Mouse (Mus musculus) naive thymus-derived CD4-positive, alpha-beta T cell, adult 2 months (primary cell): ENCODE measurements around the gene Iars.

Source experiments
- DNase-seq: peaks from one replicate; pipeline ENCODE4 v3.0.0-alpha.2; 2011; ENCODE audit warnings: low read depth

Iars gene

DNA sequence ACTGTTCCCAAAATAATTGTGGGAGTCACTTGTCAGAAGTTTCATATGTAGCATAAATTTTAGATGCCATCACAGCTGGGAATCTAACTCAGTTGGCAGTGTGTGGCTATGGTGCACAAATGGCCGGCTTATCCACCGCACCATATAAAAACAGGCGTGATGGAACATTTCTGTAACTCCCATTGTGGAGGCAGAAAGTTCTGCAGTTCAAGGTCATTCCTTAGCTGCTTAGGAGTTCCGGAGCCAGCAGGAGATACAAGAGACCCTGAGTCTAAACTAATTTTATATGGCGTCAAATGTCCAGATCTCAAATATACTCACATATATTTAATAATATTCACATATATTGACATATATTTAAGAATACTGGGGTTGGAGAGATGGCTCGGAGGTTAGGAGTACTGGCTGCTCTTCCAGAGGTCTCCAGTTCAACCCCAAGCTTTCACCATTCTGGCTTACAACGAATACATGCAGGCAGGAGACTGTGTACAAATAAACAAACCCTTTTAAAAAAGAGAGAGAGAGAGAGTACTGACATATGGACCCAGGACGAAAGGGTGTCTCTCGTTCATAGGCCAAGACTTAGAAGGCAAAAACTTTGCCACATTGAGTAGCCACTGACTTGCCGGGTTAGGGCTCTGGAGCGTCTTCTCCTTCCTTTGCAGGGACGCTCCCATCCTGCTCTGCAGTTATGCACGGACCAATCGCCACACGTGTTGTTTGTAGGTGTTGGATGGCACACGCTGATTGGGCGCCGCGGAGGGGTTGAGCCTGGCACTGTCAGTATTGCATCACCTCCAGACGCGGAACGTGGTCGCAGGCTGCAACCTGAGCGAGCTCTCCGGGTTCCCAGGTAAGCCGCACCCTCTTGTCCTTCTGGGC lies at the start of gene Iars:
TSS of gene Iars (plus strand) at position 750 of the 882 bp plus-strand sequence.
- DNase-seq: peak; percentile 99

DNA sequence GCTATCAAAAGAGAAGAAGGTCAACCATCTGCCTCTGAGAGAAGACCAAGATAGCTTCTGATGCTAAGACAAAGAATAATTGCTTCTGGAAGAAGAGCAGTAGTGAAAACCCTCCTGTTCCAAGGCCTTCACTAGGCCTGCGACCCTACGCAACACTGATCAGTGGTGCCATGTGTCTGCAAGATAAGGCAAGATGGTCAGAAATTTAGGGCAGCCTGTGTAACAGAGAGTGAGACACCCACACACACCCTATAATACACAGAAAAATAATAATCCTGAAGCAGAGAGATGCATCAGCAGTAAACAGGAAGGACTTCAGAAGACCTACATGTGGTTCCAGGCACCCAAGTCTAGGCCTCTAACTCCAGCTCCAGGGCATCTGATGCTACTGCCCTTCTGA lies 41.9 kb upstream of the Iars start:
- DNase-seq: no peak

DNA sequence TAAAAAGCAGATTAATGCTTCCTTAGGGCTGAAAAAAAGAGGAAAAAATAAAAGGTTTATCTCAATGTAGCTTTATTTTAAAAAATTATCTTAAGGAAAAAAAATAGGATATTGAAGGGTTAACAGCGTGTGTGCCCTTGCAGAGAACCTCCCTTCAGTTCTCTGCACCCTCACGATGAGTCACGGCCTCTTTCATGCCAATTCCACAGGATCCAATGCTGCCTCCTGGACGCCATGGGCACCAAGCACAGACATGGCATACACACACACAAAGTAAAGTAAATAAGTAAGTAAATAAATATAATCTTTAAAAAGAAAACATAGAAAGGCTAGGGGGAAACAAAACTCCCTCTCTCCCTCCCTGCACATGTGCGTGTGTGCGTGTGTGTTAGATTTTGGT lies 39.2 kb upstream of the Iars start:
- no peak for DNase-seq

DNA sequence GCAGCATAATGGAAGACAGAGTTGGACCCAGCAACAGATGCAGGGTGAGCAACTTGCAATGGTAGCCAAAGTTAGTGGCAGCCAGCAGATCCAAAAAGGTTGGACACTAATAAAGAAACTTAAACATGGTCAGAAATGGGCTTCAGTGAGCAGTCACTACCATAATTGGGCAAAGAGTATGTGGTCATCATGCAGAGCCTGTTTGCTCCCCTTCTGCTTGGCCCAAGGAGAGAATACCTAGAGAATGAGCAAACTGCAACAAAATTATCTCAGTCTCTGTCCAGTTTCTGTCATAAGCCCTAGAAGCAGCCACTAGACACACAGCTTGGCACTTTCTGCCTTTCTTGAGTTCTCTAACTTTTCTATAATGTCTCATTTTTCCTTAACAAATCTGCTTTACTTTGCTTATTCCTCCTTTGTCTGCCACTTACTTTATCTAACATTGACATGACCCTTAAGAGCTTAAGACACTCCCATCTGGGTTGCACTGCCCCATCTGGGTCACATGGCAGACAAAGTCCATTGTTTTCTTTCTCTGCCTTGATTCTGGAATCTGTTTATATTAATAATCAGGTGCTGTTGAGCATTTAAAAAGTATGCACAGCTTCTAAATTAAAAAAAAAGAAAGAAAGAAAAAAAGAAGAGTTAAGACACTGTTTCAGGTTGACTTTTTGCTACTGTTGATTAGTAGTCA lies 38.1 kb upstream of the Iars start:
- DNase-seq: no peak

DNA sequence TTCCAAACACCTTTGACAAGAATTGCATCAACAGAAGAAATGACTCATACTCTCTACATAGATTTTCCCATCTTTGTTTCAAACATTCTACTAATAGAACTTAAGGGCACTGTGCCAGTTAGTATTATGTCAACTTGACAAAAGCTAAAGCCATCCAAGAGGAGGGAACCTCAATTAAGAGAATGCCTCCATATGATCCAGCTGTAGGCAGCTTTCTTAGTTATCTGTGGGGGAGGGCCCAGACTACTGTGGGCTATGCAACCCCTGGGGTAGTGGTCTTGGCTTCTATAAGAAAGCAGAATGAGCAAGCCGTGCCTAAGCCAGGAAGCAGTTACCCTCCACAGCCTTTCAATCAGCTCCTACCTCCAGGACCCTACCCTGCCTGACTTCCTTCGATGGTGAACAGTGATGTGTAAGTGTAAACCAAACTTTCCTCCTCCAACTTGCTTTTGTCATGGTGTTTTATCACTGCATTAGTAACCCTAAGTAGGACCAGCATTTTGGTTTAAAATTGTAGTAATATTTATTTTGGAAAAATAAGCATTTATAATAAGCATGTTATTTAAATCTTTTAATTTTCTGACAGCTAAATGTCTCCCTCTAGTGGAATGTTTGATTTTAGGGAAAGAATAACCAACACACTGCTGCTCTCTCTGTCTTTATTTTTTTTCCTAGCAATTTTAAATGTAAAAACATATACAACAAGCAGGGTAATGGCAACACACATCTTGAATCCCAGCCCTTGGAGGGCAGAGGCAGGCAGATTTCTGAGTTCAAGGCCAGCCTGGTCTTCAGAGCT lies 37.0 kb upstream of the Iars start:
- DNase-seq: peak; percentile 57

DNA sequence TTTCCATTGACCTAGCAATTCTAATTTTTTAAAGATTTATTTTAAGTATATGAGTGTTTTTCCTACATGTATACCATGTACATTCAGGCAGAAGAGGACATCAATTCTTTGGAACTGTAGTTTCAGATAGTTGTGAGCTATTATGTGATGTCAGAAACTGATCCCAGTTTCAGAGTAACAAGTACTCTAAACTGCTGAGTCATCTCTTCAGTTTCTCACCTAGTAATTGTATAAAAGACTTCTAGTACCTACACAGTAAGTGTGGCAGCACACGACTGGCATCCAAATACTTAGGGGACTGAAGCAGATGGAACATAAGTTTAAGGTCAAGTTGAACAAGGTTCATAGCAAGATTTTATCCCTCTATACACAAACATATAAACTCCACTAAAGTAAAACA lies 35.9 kb upstream of the Iars start:
- DNase-seq: no peak

DNA sequence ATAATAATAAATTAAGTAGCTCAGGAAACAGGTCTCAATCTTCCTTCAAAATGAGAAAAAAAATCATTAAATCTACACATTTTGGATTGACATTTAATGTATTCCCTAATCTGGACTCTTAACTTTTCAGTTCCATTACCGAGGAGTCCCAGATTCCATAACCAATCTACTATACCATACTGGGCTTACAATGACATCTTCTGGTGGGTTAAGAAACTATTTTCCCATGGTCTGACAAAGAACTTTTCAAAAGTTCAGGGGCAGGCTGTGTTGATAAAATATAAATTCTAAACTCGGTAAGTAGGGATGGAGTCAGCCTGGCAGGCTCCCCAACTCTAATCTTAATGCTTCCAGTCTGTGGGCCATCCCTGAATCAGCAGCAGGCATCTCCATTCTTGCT lies 30.8 kb upstream of the Iars start:
- DNase-seq: no peak

DNA sequence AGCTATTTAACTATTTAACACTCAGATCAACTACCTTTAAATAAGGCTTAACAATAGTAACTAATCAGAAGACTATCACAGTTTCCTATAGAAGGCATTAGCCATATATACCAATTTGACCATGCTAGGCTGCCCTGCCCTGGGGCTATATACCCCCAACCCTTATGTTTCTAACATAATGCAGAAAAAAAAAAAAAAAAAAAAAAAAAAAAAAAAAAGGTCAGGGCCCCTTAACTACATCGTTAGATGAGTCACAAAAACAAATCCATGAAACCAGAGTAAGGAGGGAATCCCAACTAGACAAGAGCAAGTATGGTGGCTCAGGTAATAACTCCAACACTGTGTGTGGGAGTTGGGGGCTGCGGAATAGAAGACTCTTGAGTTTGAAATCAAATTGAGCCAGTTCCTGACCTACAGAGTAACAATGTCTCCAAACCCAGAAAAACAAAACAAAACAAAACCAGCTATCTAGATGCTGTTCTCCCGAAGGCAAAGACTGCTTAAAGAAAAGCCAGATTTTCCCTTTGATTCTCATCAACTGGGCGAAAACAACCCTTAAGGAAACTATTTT lies 30.0 kb upstream of the Iars start:
- DNase-seq: no peak

DNA sequence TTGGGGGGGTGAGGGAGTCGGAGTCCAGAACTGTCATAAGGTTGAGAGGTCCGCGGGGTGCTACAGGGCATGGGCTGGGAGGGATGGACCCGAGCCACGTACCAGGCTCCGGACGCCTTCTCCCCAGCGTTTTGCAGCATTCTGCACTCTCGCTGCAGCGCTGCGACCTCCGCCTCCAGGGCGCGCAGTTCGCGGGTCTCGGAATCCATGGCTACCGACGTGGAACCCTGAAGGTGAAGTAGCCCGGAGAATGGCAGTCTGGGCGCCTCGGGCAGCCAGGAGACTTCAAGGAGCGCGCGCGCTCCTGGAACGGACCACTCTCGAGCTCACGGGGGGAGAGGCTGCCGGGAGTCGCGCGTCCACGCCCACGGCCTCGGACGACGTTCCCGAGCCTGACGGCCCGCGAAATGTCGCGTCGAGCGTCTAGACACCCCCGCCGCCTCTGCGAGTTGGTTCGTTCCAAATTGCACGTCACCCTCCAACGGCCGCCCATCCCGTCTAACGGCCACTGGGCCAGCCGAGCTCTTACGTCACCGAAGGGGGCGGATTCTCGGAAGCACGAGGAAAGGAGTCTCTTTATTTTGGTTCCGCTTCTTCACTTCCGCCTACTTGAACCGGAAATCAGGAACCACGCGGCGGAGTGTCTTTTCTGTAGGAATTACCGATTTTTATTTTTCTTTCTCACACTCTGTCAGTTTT lies 29.3 kb upstream of the Iars start, which contains the start of the genes Cenpp and Nol8:
TSS of gene Cenpp (minus strand) at position 305 of the 699 bp plus-strand sequence.
TSS of gene Nol8 (plus strand) at position 598 of the 699 bp plus-strand sequence.
- DNase-seq: peak; percentile 100

DNA sequence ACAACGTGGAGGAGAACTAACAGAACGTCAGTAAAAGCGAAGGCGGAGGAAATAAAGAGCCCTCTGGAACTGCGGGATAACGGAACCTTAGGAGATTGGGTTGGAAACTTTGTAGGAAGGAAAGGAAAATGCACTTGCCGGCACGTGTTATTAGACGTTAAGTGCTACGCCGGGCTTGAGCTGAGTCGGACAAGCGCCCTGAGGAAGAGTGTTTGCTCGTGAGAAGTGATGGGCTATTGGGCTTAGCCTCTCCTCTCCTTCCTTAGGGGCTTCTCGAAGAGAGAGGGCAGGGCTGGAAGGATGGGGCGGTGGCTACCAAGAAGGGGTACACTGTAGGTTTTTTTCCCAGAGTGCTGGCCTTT lies 28.7 kb upstream of the Iars start:
- no peak for DNase-seq

DNA sequence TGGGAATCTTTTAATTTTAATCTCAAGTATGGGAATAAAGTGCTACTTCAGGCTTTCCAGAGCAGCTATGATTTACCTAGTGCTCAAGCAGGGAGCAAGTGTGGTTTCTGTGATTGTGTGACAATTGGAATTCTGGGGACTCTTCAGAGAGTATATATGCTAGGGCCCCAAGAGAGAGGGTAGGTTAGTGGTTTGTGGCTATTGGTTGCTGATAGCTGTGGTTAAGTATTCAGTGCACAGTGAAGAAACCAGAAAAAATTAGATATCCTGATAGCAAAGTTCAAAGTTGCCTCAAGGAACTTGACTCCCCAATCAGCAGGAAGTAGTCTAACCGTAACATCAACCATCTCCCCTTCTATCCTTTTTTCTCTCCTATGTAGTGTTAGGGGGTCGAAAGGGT lies 4.1 kb upstream of the Iars start:
- no peak for DNase-seq

DNA sequence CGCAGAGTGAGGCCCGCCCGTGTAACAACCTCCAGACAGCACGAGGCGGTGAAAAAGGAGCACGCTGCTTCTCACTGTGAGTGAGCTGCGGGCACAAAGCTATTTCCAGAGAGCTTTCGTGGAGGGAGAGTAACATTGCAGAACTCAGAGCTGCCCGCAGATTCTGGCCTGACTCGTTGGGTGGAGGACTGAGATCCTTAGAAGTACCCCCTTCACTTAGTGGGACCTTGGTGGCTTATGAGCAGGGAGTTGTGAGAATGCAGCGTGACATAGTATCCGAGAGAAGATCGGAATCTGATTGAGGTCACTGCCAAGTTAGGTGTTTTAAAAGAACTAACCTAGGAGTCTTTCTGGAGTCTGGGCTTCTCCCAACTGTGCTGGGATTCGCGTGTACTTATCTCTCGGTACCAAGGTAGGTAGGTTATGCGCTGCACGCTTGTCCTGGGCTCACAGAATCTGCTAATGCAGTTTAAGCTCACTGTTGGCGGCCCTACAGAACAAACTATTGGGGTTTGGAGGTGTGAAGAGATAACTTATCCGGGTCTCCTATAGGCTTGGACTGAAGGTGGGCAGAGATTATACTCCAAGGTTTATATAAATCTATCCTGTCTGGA lies 440 bp downstream of the Iars start:
- DNase-seq: no peak

DNA sequence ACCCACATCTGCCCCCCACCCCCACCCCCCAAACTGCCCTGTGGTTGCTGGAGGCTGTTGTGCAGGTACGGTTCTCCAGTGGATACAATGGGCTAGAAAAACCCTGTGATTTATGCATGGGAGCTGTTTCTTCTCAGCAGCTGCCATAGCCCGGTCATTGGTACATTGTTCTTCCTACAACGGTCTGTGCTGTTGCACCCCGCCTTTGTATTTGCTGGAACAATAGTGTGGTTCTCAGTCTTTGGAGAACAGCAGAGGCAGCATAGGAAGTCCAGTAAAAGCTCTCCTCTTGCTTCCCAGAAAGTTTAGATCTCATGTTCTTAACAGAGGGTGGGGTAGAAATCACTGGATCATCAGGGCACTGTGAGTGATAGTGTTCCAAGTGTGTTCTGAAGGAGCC lies 2.4 kb downstream of the Iars start:
- no peak for DNase-seq

DNA sequence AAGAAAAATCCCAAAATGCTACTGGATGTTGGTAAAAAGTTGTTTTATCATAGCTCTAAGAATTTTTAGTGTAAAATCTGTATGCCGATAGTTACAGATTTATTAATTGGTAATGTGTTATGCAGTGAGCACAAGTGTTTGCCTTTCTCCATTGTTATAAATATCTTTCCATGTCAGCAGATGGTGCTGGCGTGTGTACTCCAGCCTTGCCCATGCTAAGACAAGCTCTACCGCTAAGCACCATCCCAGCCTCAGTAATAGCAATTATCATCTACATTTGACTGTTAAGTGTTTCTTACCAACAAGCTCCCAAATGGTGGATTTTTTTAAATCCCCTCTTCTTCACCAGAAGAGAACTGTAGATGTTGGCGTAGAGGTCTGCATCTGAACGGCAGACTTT lies 9.2 kb downstream of the Iars start:
- DNase-seq: no peak

DNA sequence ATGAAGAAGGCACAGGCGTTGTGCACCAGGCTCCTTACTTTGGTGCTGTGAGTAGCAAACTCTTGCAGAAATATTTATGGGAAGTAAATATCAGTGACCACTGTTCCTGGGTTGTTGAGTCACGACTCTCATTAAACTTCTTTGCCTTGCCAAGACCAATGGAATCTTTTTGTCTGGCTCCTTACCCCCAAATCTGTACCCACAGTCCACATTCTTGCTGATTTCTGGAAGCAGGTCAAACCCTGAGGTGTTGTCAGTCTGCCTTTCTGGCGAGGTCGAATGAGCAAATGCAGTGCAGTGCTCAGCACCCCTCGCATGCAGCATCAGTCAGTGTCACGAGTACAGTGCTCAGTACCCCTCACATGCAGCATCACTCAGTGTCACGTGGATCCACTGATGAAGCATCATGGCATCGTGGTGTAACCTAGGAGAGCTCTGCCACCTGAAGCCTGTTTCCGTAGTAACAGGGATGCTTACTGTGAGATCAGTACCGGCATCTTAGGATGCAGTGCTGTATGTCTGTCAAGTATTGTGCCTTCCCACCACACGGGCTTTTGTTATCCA lies 21.4 kb downstream of the Iars start:
- no peak for DNase-seq

DNA sequence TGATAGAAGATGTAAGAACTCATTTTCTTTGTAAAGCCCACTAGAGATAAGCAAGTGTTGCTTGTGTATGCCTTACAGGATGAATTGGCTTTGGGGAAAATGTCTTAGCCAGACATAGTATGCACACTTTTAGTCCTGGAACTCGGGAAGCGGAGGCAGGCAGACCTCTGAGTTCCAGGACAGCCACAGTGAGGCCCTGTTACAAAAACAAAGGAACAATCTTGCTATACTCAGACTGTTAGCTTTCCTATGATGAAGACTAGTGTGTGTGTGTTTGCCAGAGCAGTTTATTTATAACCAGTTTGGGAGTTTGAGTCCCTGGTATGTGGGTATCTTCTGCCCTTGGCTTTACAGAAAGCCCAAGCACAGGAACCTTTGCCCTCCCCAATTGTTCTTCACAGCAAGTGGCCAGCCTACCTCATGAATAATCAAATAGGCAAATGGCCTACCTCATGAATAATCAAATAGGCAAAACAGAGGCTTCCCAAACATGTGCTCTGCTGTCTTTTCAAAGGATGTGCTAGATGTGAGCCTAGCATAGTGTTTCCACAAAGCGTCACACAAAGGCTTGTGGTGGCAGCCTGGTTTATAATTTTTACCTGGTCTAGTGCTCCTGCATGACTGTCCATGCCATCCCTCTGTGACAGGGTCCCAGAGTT lies 24.3 kb downstream of the Iars start:
- no peak for DNase-seq

DNA sequence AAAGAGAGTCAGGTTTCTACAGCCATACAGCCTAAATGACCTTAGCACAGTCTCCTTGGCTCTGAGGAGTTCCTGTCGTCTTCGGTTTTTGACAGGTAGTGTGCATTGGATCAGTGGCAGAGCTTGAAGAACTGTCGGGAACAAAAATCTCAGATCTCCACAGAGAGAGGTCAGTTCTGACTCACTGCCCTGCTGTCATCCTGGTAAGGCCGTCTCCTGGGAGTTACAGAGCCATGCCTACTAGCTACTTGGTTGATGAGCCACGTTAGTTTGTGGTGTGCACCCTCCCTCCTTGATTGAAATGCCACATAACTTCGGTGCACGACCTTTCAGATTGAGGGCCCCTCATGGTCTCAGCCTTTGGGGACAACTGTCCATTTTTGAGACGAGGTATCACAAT lies 26.4 kb downstream of the Iars start:
- DNase-seq: no peak

DNA sequence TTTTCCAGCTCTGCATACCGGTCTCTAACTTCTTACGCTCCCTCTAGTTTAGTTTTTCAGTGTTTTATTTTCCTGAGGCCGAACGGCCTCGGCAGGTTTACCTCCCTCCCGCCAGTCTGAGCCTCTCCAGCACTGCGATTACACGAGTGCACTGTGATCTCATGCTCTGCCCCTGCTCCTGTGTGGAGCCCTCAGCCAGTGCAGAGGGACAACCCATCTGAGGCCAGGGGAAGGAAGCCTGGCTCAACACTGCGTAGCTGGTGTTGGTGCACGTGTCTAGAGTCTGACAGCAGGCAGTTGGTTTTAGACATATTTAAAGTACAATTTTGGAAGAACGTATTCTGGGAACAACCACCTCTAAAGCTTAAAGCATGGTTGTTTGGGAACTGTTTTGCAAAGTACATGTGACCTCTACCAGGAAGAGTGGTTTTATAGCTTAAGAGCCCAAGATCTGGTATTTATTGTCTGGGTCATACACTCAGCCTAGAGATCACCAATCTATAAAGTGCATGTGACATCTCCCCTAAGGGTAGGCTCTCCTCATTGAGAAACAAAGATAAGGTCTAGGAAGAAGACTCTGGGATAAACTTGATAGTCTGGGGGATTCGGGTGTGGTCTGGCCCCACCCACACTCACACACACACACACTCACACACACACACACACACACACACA lies 30.3 kb downstream of the Iars start:
- DNase-seq: no peak

DNA sequence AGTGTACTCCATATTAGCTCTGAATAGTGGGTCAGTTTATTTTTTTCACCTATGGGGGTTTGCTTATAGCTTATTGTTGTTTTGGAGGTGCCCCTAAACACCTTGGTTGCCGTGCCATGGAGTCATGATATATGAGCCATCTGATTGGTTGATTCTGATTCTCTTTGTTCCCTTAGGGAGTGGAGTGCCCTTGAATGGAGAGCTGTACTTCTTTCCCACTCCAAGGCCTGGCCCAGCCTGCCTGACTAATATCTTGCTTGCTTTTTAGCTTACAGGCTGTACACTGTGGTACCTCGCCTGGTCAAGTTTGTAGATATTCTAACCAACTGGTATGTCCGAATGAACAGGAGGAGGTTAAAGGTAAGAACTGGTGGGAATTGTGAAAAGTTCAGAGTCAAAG lies 37.4 kb downstream of the Iars start:
- no peak for DNase-seq

DNA sequence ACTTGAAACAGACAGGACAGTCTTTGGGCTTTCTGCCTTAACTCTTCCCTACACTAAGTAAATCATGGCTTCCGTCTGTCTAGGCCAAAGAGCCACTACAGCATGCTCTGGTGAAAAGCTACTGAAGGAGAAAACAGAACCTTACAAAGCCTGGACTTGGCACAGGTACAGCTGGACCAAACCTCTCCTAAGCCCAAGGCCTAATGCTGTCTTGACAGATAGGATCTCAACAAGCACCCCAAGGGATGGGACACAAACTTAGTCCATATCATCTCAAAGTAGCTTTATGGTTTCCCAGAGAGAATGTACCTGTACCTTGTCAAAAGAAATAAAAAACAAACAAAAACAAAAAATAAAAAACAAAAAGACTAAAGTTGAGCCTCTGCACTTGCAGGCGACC lies 54.5 kb downstream of the Iars start:
- DNase-seq: no peak
